Mouse (Mus musculus): ENCODE measurements around the gene Rapgef4. TPM values are rescaled to one million over a fixed set of nuclear protein-coding genes. Genes with fewer than 3 reads are reported as not detected.
A peak's percentile ranks its signal among the peaks of the same experiment; 100 is the strongest.

The Rapgef4 gene
- polyA plus RNA-seq, 1 experiment from 2014 or later: 2.1 TPM

DNA sequence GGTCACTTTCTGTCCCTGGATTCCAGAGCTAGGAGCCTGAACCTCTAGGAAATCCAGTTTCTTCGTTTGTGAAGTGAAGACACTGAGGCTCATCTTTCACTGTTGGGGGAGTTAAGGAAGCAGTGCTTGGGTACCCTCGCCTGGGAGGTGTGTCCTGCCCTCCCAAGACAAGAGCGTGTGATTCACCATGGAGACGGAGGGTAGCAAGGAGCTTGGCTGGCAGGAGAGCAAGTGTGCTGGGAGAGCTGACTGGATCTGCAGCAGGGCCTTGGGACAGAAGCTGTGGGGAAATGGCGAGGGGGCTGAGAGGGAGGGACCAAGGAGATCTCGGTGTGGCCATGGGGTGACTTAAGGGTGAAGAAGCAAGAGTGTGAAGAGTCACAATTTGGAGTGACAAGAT lies 114.0 kb downstream of the Rapgef4 start:
- DNase-seq (ENCODE audit: extremely low spot score, low spot score): no peak
- no peaks in the 10 kb centered on the region for H3K36me3 ChIP-seq (replicated peaks)
- H3K9me3 ChIP-seq: no peaks in the 10 kb centered on the region
- no peak overlapping the region for H3K27ac ChIP-seq
- no peaks in the 10 kb centered on the region for H3K27me3 ChIP-seq (ENCODE audit: poor library complexity, severe bottlenecking)
- no peak overlapping the region for H3K4me3 ChIP-seq
- WGBS: 74% methylated on average over 6 of the region's 6 CpGs
- peaks cover 20% of the 10 kb centered on the region for H3K4me1 ChIP-seq

DNA sequence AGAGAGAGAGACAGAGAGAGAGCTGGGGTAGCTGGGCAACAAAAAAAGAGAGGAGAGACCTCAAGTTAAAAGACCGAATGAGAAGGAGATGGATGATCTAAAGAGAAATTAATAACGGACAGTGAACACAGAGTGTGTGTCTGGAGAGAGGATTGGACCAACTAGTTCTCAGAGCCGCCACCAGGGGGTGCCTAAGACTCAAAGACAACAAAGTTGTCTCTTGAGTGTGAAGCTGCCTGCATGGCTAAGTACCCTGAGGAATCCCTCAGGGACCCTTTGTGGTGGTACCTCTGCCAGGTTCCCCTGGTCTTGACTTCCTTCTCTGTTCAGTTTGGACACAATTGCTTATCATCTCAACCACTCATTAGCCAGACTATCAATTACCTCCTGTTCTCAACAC lies 115.3 kb downstream of the Rapgef4 start:
- H3K27ac ChIP-seq: no peak overlapping the region
- no peaks in the 10 kb centered on the region for H3K9me3 ChIP-seq
- no peaks in the 10 kb centered on the region for H3K36me3 ChIP-seq (replicated peaks)
- WGBS: 41% methylated on average over 3 of the region's 3 CpGs
- no peaks in the 10 kb centered on the region for H3K27me3 ChIP-seq (ENCODE audit: poor library complexity, severe bottlenecking)
- peak; percentile 48 for DNase-seq (ENCODE audit: extremely low spot score, low spot score)
- H3K4me1 ChIP-seq: peaks cover 20% of the 10 kb centered on the region
- H3K4me3 ChIP-seq: no peak overlapping the region

DNA sequence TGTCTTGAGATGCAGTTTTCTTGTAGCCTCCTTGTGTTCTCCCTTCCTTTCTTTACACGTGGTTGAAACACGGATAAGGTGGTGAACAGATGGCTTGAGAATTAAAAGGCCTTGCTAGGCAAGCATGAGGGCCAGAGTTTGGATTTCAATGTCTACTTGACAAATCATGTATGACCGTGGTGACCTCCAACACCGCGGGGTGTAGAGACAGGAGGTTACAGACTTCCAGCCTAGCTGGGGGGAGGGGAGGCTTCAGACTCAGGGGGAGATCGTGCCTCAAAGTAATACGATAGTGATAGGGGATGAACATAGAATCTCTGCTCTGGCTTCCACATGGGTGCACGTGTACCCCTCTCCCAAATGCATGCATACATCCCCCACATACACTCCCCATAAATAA lies 117.3 kb downstream of the Rapgef4 start:
- H3K27ac ChIP-seq: no peak overlapping the region
- WGBS: 91% methylated on average over 8 of the region's 8 CpGs
- H3K4me3 ChIP-seq: no peak overlapping the region
- H3K4me1 ChIP-seq: peaks cover 7% of the 10 kb centered on the region
- H3K36me3 ChIP-seq (replicated peaks): no peaks in the 10 kb centered on the region
- H3K27me3 ChIP-seq (ENCODE audit: poor library complexity, severe bottlenecking): no peaks in the 10 kb centered on the region
- no peak for DNase-seq (ENCODE audit: extremely low spot score, low spot score)
- no peaks in the 10 kb centered on the region for H3K9me3 ChIP-seq

DNA sequence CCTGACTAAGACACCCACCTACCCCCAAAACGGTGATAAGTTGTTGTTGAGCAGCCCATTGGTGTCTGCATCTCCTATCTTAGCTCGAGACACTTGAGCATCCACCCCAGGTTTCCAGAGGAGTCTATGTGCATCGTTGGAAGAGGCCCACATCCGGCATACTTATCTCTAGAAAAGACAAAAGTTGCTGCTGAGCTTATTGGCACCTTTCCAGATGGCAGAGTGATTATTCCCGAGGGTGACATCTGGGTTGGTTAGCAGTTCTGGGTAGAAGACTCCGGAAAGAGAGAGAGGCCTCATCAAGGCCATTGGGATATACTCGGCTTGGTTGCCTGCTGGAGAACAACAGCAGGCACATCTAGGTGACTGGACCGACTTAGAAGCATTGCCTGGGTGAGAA lies 123.6 kb downstream of the Rapgef4 start:
- H3K4me1 ChIP-seq: peaks cover 19% of the 10 kb centered on the region
- DNase-seq (ENCODE audit: extremely low spot score, low spot score): no peak

DNA sequence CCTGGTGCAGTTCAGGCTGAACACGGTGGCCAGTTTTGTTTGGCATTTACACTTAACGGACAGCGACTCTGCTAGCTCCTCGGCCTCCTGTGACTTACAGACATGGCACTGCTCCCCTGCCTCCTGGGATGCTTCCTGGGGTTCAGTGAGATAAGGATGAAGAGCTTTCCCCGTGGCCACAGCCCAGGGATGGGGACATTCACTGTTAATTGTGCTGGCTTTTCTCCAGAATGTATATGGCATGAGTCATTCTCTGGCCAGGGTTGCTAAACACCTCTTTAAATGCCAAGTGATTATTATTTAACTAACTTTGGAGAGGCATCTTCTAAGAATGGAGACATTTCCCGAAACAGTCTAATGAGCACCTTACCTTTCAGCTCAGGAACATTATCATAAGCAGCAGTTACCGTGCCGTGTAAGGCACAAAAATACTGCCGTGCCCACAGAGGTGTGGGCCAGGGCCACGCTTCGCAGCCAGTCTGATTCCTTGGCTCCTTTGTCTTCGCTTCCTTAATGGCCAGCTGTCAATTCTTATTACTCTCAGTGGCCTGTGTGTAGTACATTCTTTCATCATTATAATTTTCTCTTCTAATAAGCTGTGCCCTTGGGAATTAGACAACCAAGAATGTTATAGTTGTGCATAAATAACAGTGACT lies 126.6 kb downstream of the Rapgef4 start:
- H3K4me3 ChIP-seq: no peak overlapping the region
- no peaks in the 10 kb centered on the region for H3K36me3 ChIP-seq (replicated peaks)
- H3K9me3 ChIP-seq: no peaks in the 10 kb centered on the region
- DNase-seq (ENCODE audit: extremely low spot score, low spot score): no peak
- no peak overlapping the region for H3K27ac ChIP-seq
- peaks cover 19% of the 10 kb centered on the region for H3K4me1 ChIP-seq
- WGBS: 76% methylated on average over 12 of the region's 12 CpGs
- no peaks in the 10 kb centered on the region for H3K27me3 ChIP-seq (ENCODE audit: poor library complexity, severe bottlenecking)

More for the DNA sequence above, 123.6 kb downstream of the Rapgef4 start:
- Histone ChIP-seq H3K27me3 (ENCODE audit: poor library complexity, severe bottlenecking) (no peaks in the 10 kb centered on the region), H3K9me3 (no peaks in the 10 kb centered on the region), H3K36me3 (replicated peaks) (no peaks in the 10 kb centered on the region), H3K4me3 (no peak overlapping the region), H3K27ac (no peak overlapping the region)
- 87% methylated on average over 8 of the region's 8 CpGs for WGBS

DNA sequence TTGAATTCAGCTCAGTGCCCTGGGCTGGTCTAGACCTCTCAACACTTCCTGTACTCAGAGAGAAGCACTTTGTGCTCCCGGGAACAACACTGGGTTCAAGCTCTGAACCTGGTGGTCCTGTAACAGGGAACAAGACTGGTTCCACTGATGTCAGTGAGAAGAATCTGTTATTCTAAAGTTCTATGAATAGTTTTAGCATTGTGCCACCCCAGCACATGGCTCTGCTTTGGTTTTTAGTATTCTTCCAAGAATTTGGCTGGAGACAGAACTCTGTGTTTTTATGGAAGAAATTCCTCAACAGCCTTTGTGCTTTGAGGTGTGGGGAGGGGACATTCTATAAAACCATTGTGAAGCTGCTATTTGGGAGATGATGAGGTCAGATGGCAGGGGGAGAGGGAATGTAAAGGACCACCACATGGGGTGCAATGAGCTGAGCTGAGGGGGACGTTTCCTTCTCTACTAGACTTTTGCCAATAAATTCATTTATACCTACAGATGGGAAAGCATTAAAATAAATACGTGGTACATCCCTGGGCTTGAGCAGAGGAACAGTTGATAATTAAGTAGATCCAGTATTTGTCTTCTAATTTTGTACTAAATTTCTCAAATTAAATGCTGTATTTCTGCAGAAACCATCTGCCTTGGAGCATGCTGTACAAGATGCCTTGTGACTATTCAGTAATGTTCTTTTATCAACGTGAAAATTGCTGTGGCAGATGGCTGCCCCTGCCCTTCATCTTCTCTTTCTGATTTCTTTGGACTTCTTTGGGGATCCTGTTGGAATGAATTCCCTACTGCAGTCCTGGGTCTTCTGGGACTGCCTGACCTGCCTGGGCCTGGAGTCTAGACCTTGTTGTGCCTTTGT lies 127.6 kb downstream of the Rapgef4 start:
- Histone ChIP-seq H3K36me3 (replicated peaks) (no peaks in the 10 kb centered on the region), H3K9me3 (no peaks in the 10 kb centered on the region), H3K4me1 (peaks cover 19% of the 10 kb centered on the region), H3K27ac (no peak overlapping the region), H3K4me3 (no peak overlapping the region), H3K27me3 (ENCODE audit: poor library complexity, severe bottlenecking) (no peaks in the 10 kb centered on the region)
- no peak for DNase-seq (ENCODE audit: extremely low spot score, low spot score)
- 71% methylated on average over 4 of the region's 4 CpGs for WGBS

DNA sequence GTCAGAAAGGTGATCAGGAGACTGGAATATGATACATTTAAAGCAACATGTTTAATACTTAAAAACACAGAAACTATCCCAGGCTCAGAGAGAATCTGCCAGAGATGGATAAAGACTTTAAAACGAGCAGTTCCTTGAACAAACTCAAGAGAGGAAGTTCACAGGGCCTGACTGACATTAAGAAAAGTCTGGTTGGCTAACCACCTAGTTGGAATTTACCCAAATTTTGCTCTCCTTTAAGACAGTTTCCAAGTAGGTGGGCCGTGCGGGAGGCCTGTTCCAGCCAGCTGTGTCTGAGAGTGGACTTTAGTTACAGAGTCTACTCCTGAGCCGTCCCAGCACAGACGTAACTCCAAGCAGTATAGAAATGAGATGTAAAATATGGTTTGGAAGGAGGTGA lies 129.4 kb downstream of the Rapgef4 start:
- no peaks in the 10 kb centered on the region for H3K36me3 ChIP-seq (replicated peaks)
- 90% methylated on average over 5 of the region's 5 CpGs for WGBS

DNA sequence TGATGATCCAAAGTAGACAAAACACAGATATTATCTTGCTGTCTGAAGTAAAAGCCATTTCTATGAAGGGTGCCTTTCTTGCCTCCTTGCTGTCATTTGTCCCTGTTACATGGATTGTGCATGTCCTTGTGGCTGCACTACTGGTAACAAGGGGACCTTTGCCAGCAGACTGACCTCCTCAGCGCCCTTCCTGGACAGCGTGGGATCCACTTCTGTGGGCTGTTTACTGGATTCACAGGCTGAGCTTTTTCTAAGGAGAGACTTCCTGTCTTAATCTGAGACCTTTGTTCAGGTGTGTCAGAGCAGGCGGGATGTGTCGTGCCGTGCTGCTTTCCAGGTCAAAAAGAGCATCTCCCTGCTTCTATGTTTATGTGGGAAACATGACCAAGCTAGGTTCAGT lies 132.7 kb downstream of the Rapgef4 start:
- Histone ChIP-seq H3K4me3 (no peak overlapping the region), H3K36me3 (replicated peaks) (no peaks in the 10 kb centered on the region), H3K27ac (no peak overlapping the region), H3K9me3 (no peaks in the 10 kb centered on the region), H3K4me1 (peaks cover 12% of the 10 kb centered on the region), H3K27me3 (ENCODE audit: poor library complexity, severe bottlenecking) (no peaks in the 10 kb centered on the region)
- 86% methylated on average over 5 of the region's 5 CpGs for WGBS
- no peak for DNase-seq (ENCODE audit: extremely low spot score, low spot score)

More for the DNA sequence above, 129.4 kb downstream of the Rapgef4 start:
- no peaks in the 10 kb centered on the region for H3K27me3 ChIP-seq (ENCODE audit: poor library complexity, severe bottlenecking)
- peaks cover 19% of the 10 kb centered on the region for H3K4me1 ChIP-seq
- DNase-seq (ENCODE audit: extremely low spot score, low spot score): no peak
- no peaks in the 10 kb centered on the region for H3K9me3 ChIP-seq
- no peak overlapping the region for H3K4me3 ChIP-seq
- no peak overlapping the region for H3K27ac ChIP-seq

DNA sequence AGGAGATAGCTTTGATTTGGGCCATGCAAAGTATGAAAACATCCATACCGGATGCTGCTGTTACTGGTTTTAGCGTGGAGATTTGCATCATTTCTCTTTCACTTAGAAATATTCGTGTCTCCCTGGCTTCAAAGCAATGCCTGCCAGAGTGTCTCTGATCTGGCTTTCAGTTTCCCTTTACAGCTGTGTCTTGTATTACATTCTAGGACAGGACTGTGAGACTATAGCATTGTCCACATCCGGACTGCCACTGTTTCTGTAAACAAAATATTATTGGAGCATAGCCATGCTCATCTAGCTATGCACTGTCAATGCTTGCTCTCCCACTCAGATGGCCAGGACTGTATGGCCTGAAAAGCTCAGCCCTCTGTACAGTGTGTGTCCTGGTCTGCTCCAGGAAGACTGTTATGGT lies 133.1 kb downstream of the Rapgef4 start:
- no peak overlapping the region for H3K4me3 ChIP-seq
- H3K36me3 ChIP-seq (replicated peaks): no peaks in the 10 kb centered on the region
- WGBS: 91% methylated on average over 4 of the region's 4 CpGs
- H3K27me3 ChIP-seq (ENCODE audit: poor library complexity, severe bottlenecking): no peaks in the 10 kb centered on the region
- H3K9me3 ChIP-seq: no peaks in the 10 kb centered on the region
- H3K27ac ChIP-seq: no peak overlapping the region
- no peak for DNase-seq (ENCODE audit: extremely low spot score, low spot score)
- H3K4me1 ChIP-seq: peaks cover 8% of the 10 kb centered on the region

DNA sequence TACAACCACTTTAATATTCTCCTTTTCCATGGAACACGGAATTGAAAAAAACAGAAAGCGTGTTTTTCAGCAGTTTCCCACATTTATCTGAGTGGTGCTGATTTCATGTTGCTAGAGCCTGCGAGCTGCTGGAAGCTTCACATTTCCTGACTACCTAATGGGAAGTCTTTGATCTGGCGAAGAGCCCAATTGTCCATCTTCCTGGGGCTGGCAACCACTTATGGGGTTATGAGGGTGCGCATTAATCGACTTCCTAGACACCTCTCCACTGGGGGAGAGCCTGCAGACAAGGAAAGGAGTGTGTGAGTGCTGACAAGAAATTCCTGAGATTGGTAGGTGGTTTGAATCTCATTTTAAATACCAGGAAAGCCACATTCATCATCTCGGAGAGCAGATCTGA lies 135.1 kb downstream of the Rapgef4 start:
- DNase-seq (ENCODE audit: extremely low spot score, low spot score): no peak
- WGBS: 87% methylated on average over 7 of the region's 7 CpGs

DNA sequence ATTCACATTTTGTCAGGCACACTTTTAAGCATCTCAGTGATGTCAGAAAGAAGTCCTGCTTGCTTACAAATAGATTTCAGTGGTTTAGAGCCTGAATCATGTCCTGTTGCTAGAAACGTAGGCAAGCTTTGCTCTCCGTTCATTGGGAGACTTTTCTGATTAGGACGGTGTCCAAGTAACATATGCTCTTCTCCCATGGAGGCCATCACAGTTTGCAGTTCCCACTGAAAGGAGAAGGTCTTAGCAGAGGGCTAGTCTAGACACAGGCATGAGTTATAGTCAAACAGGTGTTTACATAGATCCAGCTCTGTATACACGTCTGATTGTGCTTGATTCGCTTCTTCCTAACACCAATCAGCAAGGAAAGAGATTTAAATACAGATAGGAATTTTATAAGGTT lies 135.7 kb downstream of the Rapgef4 start:
- H3K4me1 ChIP-seq: peaks cover 29% of the 10 kb centered on the region
- WGBS: 91% methylated on average over 5 of the region's 5 CpGs
- DNase-seq (ENCODE audit: extremely low spot score, low spot score): no peak
- no peaks in the 10 kb centered on the region for H3K27me3 ChIP-seq (ENCODE audit: poor library complexity, severe bottlenecking)
- no peaks in the 10 kb centered on the region for H3K9me3 ChIP-seq
- no peak overlapping the region for H3K4me3 ChIP-seq
- no peak overlapping the region for H3K27ac ChIP-seq
- H3K36me3 ChIP-seq (replicated peaks): no peaks in the 10 kb centered on the region

More for the DNA sequence above, 135.1 kb downstream of the Rapgef4 start:
- Histone ChIP-seq H3K36me3 (replicated peaks) (no peaks in the 10 kb centered on the region), H3K4me3 (no peak overlapping the region), H3K27me3 (ENCODE audit: poor library complexity, severe bottlenecking) (no peaks in the 10 kb centered on the region), H3K27ac (no peak overlapping the region), H3K9me3 (no peaks in the 10 kb centered on the region), H3K4me1 (peaks cover 23% of the 10 kb centered on the region)

DNA sequence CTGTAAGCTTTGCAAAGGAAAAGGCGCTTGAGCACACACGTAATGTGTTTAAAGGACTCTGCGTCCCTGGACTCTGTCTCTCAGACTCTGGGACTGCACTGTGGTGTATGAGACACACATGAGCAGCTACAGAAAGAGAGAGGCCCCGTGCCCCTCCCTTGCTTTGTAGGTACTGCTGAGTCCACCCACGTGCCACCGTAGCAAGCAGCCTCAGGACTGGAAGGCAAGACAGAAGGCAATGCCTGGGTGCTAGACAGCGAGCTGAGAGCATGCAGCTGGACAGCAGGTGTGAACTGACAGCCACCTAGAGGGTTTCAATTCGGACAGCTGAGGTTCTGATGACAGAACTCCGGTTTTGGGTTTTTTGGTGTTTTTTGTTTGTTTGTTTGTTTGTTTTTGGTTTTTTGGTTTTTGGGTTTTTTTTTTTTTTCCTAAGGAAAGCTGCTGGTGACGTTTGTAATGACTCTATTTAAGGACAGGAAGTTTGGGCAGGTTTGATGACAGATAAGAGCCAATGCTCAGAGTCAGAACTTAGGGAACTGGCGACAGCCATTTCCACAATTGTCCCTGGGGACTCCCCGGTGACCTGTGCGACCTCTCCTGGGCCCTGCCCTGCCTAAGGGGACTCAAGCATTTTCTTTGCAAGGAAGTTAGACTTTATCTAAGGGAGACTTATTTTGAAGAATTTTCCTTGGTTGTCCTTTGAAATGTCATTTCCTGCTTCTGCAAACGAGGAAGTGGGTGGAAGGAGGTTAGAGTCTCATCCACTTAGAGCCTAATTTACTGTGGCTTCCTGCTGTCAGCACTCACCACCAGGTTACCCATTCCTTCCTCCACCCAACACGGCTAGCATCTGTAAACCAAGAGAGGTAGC lies 136.3 kb downstream of the Rapgef4 start:
- WGBS: 73% methylated on average over 15 of the region's 15 CpGs
- no peaks in the 10 kb centered on the region for H3K9me3 ChIP-seq
- no peak for DNase-seq (ENCODE audit: extremely low spot score, low spot score)
- H3K27ac ChIP-seq: peak overlapping the region; percentile 51
- H3K4me1 ChIP-seq: peaks cover 36% of the 10 kb centered on the region
- no peaks in the 10 kb centered on the region for H3K27me3 ChIP-seq (ENCODE audit: poor library complexity, severe bottlenecking)
- H3K4me3 ChIP-seq: no peak overlapping the region
- H3K36me3 ChIP-seq (replicated peaks): no peaks in the 10 kb centered on the region

Measured in forebrain, embryonic 10.5 days (tissue).